Mouse (Mus musculus) midbrain, embryonic 12.5 days (tissue): Measurements from ENCODE around the gene Smg9. TPM values are rescaled to one million over a fixed set of nuclear protein-coding genes. Genes with fewer than 3 reads are reported as not detected.

Source experiments
- ATAC-seq: fragments of 200-750 bp; cut with Nextera tagmentation; 2 replicates; pipeline ENCODE4 v1.8.0; 2017; ENCODE audit warnings: low read depth, moderate TSS enrichment, moderate library complexity; ENCODE audit not compliant: low FRiP score
- H3K27ac ChIP-seq: fragments of 300-500 bp; sonication (generic); replicated peaks from 2 replicates; pipeline ENCODE4 v1.5.1; 2016; ENCODE audit warnings: mild to moderate bottlenecking
- H3K27me3 ChIP-seq: fragments of 300-500 bp; sonication (generic); 2 replicates; pipeline ENCODE4 v1.6.1; 2016; ENCODE audit warnings: mild to moderate bottlenecking
- H3K36me3 ChIP-seq: fragments of 300-500 bp; sonication (generic); 2 replicates; pipeline ENCODE4 v1.6.1; 2016
- H3K4me1 ChIP-seq: fragments of 300-500 bp; sonication (generic); 2 replicates; pipeline ENCODE4 v1.6.1; 2016
- H3K4me2 ChIP-seq: fragments of 300-500 bp; sonication (generic); replicated peaks from 2 replicates; pipeline ENCODE4 v1.6.1; 2016; ENCODE audit warnings: mild to moderate bottlenecking, moderate library complexity
- H3K4me3 ChIP-seq: fragments of 300-500 bp; sonication (generic); 2 replicates; pipeline ENCODE4 v1.5.1; 2016; ENCODE audit warnings: mild to moderate bottlenecking
- H3K9ac ChIP-seq: fragments of 300-500 bp; sonication (generic); replicated peaks from 2 replicates; pipeline ENCODE4 v1.6.1; 2016; ENCODE audit warnings: mild to moderate bottlenecking, moderate library complexity
- H3K9me3 ChIP-seq: fragments of 300-500 bp; sonication (generic); 2 replicates; pipeline ENCODE4 v1.6.1; 2016; ENCODE audit warnings: mild to moderate bottlenecking
- WGBS: fragments of 180-500 bp; shearing (Covaris S2); methylation state at CpG from one replicate; pipeline ENCODE4 v1.1.7; 2016; 5-methylcytosine and 5-hydroxymethylcytosine counted together
- polyA plus RNA-seq: library from polyadenylated mRNA; unstranded; fragments of >200 nt; fragmentation: Nextera tagmentation; extraction: Ambion mirVana; gene quantifications from 2 replicates; pipeline ENCODE4 v1.2.1, GENCODE M21; 2016

The Smg9 gene
- polyA plus RNA-seq, 1 experiment from 2014 or later: 32.4 TPM

- peaks cover 7% of the 10 kb centered on the region for H3K9me3 ChIP-seq
- H3K36me3 ChIP-seq: no peaks in the 10 kb centered on the region
- no peaks in the 10 kb centered on the region for H3K4me1 ChIP-seq
- H3K9ac ChIP-seq: no peak overlapping the region
- H3K4me2 ChIP-seq: no peak overlapping the region
- ATAC-seq: no peak
- 77% methylated on average over 5 of the region's 5 CpGs for WGBS
- H3K4me3 ChIP-seq: no peak overlapping the region
- no peak overlapping the region for H3K27ac ChIP-seq
- peaks cover 10% of the 10 kb centered on the region; the same call in 1 of the 2 replicates for H3K27me3 ChIP-seq
These were observed 35.9 kb downstream of the Smg9 start for GRCm38 (mm10) chr7:24435305-24435704.

GRCm38 (mm10) chr7:24437981-24438380 lies 38.6 kb downstream of the Smg9 start:
- H3K4me3 ChIP-seq: no peak overlapping the region
- H3K27ac ChIP-seq: no peak overlapping the region
- ATAC-seq: no peak
- H3K9ac ChIP-seq: no peak overlapping the region
- WGBS: 78% methylated on average over 10 of the region's 10 CpGs
- no peaks in the 10 kb centered on the region for H3K36me3 ChIP-seq
- H3K4me1 ChIP-seq: no peaks in the 10 kb centered on the region
- H3K9me3 ChIP-seq: no peaks in the 10 kb centered on the region
- no peak overlapping the region for H3K4me2 ChIP-seq
- 0 out of 2 replicates have a peak, but pooled peaks cover 1% of the 10 kb centered on the region for H3K27me3 ChIP-seq

GRCm38 (mm10) chr7:24439191-24439590 lies 39.8 kb downstream of the Smg9 start:
- Histone ChIP-seq H3K27me3 (no peaks in the 10 kb centered on the region), H3K9me3 (no peaks in the 10 kb centered on the region), H3K27ac (no peak overlapping the region), H3K36me3 (no peaks in the 10 kb centered on the region), H3K4me2 (no peak overlapping the region), H3K9ac (no peak overlapping the region), H3K4me1 (no peaks in the 10 kb centered on the region), H3K4me3 (no peak overlapping the region)
- ATAC-seq: no peak
- WGBS: 81% methylated on average over 6 of the region's 6 CpGs

GRCm38 (mm10) chr7:24439891-24440290 lies 40.5 kb downstream of the Smg9 start:
- WGBS: 83% methylated on average over 7 of the region's 7 CpGs
- H3K4me3 ChIP-seq: no peak overlapping the region
- H3K9ac ChIP-seq: no peak overlapping the region
- H3K27ac ChIP-seq: no peak overlapping the region
- H3K27me3 ChIP-seq: no peaks in the 10 kb centered on the region
- H3K4me1 ChIP-seq: no peaks in the 10 kb centered on the region
- no peaks in the 10 kb centered on the region for H3K36me3 ChIP-seq
- no peak overlapping the region for H3K4me2 ChIP-seq
- no peak for ATAC-seq
- H3K9me3 ChIP-seq: no peaks in the 10 kb centered on the region

- Histone ChIP-seq H3K27ac (no peak overlapping the region), H3K4me1 (no peaks in the 10 kb centered on the region), H3K4me3 (no peak overlapping the region), H3K27me3 (no peaks in the 10 kb centered on the region), H3K9me3 (no peaks in the 10 kb centered on the region), H3K36me3 (no peaks in the 10 kb centered on the region), H3K4me2 (no peak overlapping the region), H3K9ac (no peak overlapping the region)
- no peak for ATAC-seq
- WGBS: 5% methylated on average over 1 of the region's 1 CpGs
These were observed 42.4 kb downstream of the Smg9 start for GRCm38 (mm10) chr7:24441785-24442184.

GRCm38 (mm10) chr7:24442313-24442712 lies 42.9 kb downstream of the Smg9 start:
- no peak overlapping the region for H3K4me3 ChIP-seq
- 80% methylated on average over 8 of the region's 8 CpGs for WGBS
- no peaks in the 10 kb centered on the region for H3K4me1 ChIP-seq
- no peak overlapping the region for H3K27ac ChIP-seq
- ATAC-seq: no peak
- H3K9me3 ChIP-seq: no peaks in the 10 kb centered on the region
- no peak overlapping the region for H3K9ac ChIP-seq
- H3K36me3 ChIP-seq: no peaks in the 10 kb centered on the region
- no peak overlapping the region for H3K4me2 ChIP-seq
- no peaks in the 10 kb centered on the region for H3K27me3 ChIP-seq

GRCm38 (mm10) chr7:24445266-24445926 lies 46.0 kb downstream of the Smg9 start:
- H3K4me2 ChIP-seq: no peak overlapping the region
- no peak overlapping the region for H3K9ac ChIP-seq
- H3K4me1 ChIP-seq: no peaks in the 10 kb centered on the region
- WGBS: 89% methylated on average over 9 of the region's 9 CpGs
- no peak overlapping the region for H3K27ac ChIP-seq
- H3K9me3 ChIP-seq: no peaks in the 10 kb centered on the region
- H3K36me3 ChIP-seq: no peaks in the 10 kb centered on the region
- no peak overlapping the region for H3K4me3 ChIP-seq
- no peaks in the 10 kb centered on the region for H3K27me3 ChIP-seq
- ATAC-seq: no peak

- Histone ChIP-seq H3K4me1 (no peaks in the 10 kb centered on the region), H3K27ac (no peak overlapping the region), H3K36me3 (no peaks in the 10 kb centered on the region), H3K27me3 (no peaks in the 10 kb centered on the region), H3K4me2 (no peak overlapping the region), H3K9ac (no peak overlapping the region), H3K9me3 (no peaks in the 10 kb centered on the region), H3K4me3 (no peak overlapping the region)
- WGBS: 79% methylated on average over 7 of the region's 7 CpGs
- no peak for ATAC-seq
These were observed 47.4 kb downstream of the Smg9 start for GRCm38 (mm10) chr7:24446697-24447340.

- Histone ChIP-seq H3K36me3 (no peaks in the 10 kb centered on the region), H3K27ac (no peak overlapping the region), H3K4me2 (no peak overlapping the region), H3K9me3 (no peaks in the 10 kb centered on the region), H3K27me3 (no peaks in the 10 kb centered on the region), H3K9ac (no peak overlapping the region), H3K4me1 (no peaks in the 10 kb centered on the region), H3K4me3 (no peak overlapping the region)
- ATAC-seq: no peak
- 63% methylated on average over 14 of the region's 14 CpGs for WGBS
These were observed 49.5 kb downstream of the Smg9 start for GRCm38 (mm10) chr7:24448782-24449517.

GRCm38 (mm10) chr7:24450585-24451017 lies 51.2 kb downstream of the Smg9 start:
- ATAC-seq: no peak
- no peak overlapping the region for H3K9ac ChIP-seq
- no peaks in the 10 kb centered on the region for H3K36me3 ChIP-seq
- no peak overlapping the region for H3K4me2 ChIP-seq
- WGBS: 65% methylated on average over 9 of the region's 9 CpGs
- H3K4me1 ChIP-seq: no peaks in the 10 kb centered on the region
- no peak overlapping the region for H3K4me3 ChIP-seq
- no peaks in the 10 kb centered on the region for H3K27me3 ChIP-seq
- H3K27ac ChIP-seq: no peak overlapping the region
- no peaks in the 10 kb centered on the region for H3K9me3 ChIP-seq

GRCm38 (mm10) chr7:24451855-24452311 lies 52.5 kb downstream of the Smg9 start, which contains the start of gene Irgc1:
Gene Irgc1 (minus strand): TSS chr7:24452297.
- ATAC-seq: no peak
- no peak within 1 kb of the TSS for H3K27ac ChIP-seq
- H3K4me1 ChIP-seq: no peaks in the 10 kb centered on the region
- no peaks in the 10 kb centered on the region for H3K36me3 ChIP-seq
- H3K27me3 ChIP-seq: no peaks in the 10 kb centered on the region
- no peak within 1 kb of the TSS for H3K4me3 ChIP-seq
- no peaks in the 10 kb centered on the region for H3K9me3 ChIP-seq
- WGBS: 86% methylated on average over 9 of the region's 9 CpGs
- H3K9ac ChIP-seq: no peak within 1 kb of the TSS
- H3K4me2 ChIP-seq: no peak within 1 kb of the TSS

GRCm38 (mm10) chr7:24454199-24454598 lies 54.8 kb downstream of the Smg9 start:
- no peak overlapping the region for H3K27ac ChIP-seq
- H3K27me3 ChIP-seq: no peaks in the 10 kb centered on the region; the same call in 1 of the 2 replicates
- no peak overlapping the region for H3K4me3 ChIP-seq
- no peak overlapping the region for H3K9ac ChIP-seq
- H3K4me2 ChIP-seq: no peak overlapping the region
- no peaks in the 10 kb centered on the region for H3K4me1 ChIP-seq
- no peak for ATAC-seq
- no peaks in the 10 kb centered on the region for H3K9me3 ChIP-seq
- WGBS: 81% methylated on average over 2 of the region's 2 CpGs
- no peaks in the 10 kb centered on the region for H3K36me3 ChIP-seq
